Mouse (Mus musculus): Measurements from ENCODE around the gene Grik2. TPM values are rescaled to one million over a fixed set of nuclear protein-coding genes. Genes with fewer than 3 reads are reported as not detected.

Grik2 gene
- polyA plus RNA-seq, 1 experiment: not detected

DNA sequence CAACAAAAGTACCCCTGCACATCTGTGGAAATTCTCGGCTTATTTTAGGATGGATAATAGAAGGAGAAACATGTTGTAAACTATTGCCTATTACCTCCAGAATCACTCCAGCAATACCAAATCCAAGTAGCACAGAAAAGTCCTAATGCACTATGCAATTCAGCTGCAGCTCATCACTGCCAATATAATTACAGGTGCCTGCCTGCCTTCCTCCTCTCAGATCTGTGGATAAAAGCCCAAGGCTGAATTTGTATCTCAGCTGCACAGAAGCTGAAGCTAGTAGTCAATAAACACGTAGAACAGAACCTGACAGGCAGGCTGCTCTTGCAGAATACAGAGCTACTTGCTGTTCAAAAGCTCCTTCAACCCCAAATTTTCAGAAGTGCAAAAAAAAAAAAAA, 21.0 kb downstream of the Grik2 start:
- Histone ChIP-seq H3K27ac (replicated peaks; ENCODE audit: low read depth, low read length) (no peak overlapping the region), H3K4me3 (ENCODE audit: insufficient read depth, low read depth, low read length) (no peak overlapping the region), H3K4me1 (ENCODE audit: control insufficient read depth, insufficient read depth, insufficient read length, low read length) (no peaks in the 10 kb centered on the region)

- Histone ChIP-seq H3K4me3 (ENCODE audit: insufficient read depth, low read depth, low read length) (no peak overlapping the region), H3K4me1 (ENCODE audit: control insufficient read depth, insufficient read depth, insufficient read length, low read length) (no peaks in the 10 kb centered on the region), H3K27ac (replicated peaks; ENCODE audit: low read depth, low read length) (no peak overlapping the region)
Observed at GRCm38 (mm10) chr10:49762607-49763006, 26.0 kb downstream of the Grik2 start.

- no peak overlapping the region for H3K4me3 ChIP-seq (ENCODE audit: insufficient read depth, low read depth, low read length)
- no peak overlapping the region for H3K27ac ChIP-seq (replicated peaks; ENCODE audit: low read depth, low read length)
- no peaks in the 10 kb centered on the region for H3K4me1 ChIP-seq (ENCODE audit: control insufficient read depth, insufficient read depth, insufficient read length, low read length)
Observed at GRCm38 (mm10) chr10:49751769-49752168, 36.8 kb downstream of the Grik2 start.

DNA sequence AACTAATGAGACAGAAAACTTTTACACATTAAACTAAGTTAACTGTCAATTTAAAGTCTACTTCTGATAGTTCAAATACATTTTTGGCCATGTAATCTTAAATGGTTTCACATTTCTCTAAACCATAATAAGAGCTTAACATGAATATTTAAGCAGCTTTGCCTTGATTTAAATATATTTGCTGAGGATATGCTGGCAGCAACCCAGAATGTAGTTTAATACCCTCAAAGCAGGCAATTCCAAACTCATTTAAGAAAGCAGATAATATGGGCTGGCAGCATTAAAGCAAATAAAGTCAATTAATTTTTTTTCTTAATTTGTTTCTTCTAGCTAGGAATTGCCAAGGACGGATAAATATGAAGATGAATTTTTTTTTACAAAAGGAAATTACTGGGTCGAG, 56.7 kb downstream of the Grik2 start:
- H3K4me3 ChIP-seq (ENCODE audit: insufficient read depth, low read depth, low read length): no peak overlapping the region

GRCm38 (mm10) chr10:49723706-49724105, 64.9 kb downstream of the Grik2 start:
- no peak overlapping the region for H3K27ac ChIP-seq (replicated peaks; ENCODE audit: low read depth, low read length)
- no peaks in the 10 kb centered on the region for H3K4me1 ChIP-seq (ENCODE audit: control insufficient read depth, insufficient read depth, insufficient read length, low read length)
- H3K4me3 ChIP-seq (ENCODE audit: insufficient read depth, low read depth, low read length): no peak overlapping the region

More for the DNA sequence above, 56.7 kb downstream of the Grik2 start:
- Histone ChIP-seq H3K4me1 (ENCODE audit: control insufficient read depth, insufficient read depth, insufficient read length, low read length) (no peaks in the 10 kb centered on the region), H3K27ac (replicated peaks; ENCODE audit: low read depth, low read length) (no peak overlapping the region)

GRCm38 (mm10) chr10:49716856-49717255, 71.7 kb downstream of the Grik2 start:
- Histone ChIP-seq H3K4me3 (ENCODE audit: insufficient read depth, low read depth, low read length) (no peak overlapping the region), H3K27ac (replicated peaks; ENCODE audit: low read depth, low read length) (no peak overlapping the region), H3K4me1 (ENCODE audit: control insufficient read depth, insufficient read depth, insufficient read length, low read length) (no peaks in the 10 kb centered on the region)

GRCm38 (mm10) chr10:49709748-49710147, 78.8 kb downstream of the Grik2 start:
- no peak overlapping the region for H3K27ac ChIP-seq (replicated peaks; ENCODE audit: low read depth, low read length)
- H3K4me1 ChIP-seq (ENCODE audit: control insufficient read depth, insufficient read depth, insufficient read length, low read length): no peaks in the 10 kb centered on the region
- no peak overlapping the region for H3K4me3 ChIP-seq (ENCODE audit: insufficient read depth, low read depth, low read length)

DNA sequence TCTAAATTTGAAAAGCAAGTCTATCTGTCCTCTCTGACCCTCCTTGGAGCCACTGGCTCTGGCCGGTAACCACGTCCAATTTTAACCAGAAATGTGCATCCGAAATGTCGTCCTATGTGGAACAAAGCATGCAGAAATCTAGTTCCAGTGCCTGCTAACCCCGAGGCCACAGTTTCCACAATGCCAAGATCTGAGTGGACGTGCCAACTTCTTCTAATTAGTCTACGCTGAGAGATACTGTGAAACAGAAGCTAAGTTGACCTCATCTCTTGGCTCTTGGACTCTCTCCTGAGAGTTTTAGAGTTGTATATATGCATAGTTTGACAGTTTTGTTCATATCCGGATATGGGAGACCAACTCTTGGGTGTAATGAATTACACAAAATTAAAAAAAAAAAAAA, 84.1 kb downstream of the Grik2 start:
- H3K27ac ChIP-seq (replicated peaks; ENCODE audit: low read depth, low read length): no peak overlapping the region
- no peak overlapping the region for H3K4me3 ChIP-seq (ENCODE audit: insufficient read depth, low read depth, low read length)
- H3K4me1 ChIP-seq (ENCODE audit: control insufficient read depth, insufficient read depth, insufficient read length, low read length): no peaks in the 10 kb centered on the region

- H3K4me3 ChIP-seq (ENCODE audit: insufficient read depth, low read depth, low read length): no peak overlapping the region
- no peaks in the 10 kb centered on the region for H3K4me1 ChIP-seq (ENCODE audit: control insufficient read depth, insufficient read depth, insufficient read length, low read length)
- no peak overlapping the region for H3K27ac ChIP-seq (replicated peaks; ENCODE audit: low read depth, low read length)
Observed at GRCm38 (mm10) chr10:49652320-49652719, 136.2 kb downstream of the Grik2 start.

- no peak overlapping the region for H3K4me3 ChIP-seq (ENCODE audit: insufficient read depth, low read depth, low read length)
- H3K27ac ChIP-seq (replicated peaks; ENCODE audit: low read depth, low read length): no peak overlapping the region
- H3K4me1 ChIP-seq (ENCODE audit: control insufficient read depth, insufficient read depth, insufficient read length, low read length): no peaks in the 10 kb centered on the region
Observed at GRCm38 (mm10) chr10:49647116-49647515, 141.4 kb downstream of the Grik2 start.

- H3K4me3 ChIP-seq (ENCODE audit: insufficient read depth, low read depth, low read length): no peak overlapping the region
- H3K4me1 ChIP-seq (ENCODE audit: control insufficient read depth, insufficient read depth, insufficient read length, low read length): no peaks in the 10 kb centered on the region
- no peak overlapping the region for H3K27ac ChIP-seq (replicated peaks; ENCODE audit: low read depth, low read length)
Observed at GRCm38 (mm10) chr10:49639901-49640300, 148.7 kb downstream of the Grik2 start.

DNA sequence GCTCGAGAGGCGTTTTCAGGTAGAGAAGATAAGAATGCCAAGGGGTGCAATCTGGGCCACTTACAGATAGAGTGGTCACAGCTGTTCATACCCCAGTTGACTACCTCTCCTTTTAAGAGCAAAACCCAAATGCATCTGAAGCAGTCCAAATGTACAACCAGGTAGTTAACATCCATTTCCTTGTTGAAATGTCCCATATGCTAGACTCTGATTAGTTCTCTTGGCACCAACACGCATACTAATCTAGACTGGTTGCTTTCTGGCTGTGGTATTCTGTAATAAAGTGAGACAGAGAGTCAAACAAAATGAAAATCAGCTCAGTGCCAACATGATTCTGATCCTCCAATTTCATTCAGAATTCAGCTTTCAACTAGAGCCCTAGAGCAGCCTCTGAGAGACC, 164.6 kb downstream of the Grik2 start:
- Histone ChIP-seq H3K4me1 (ENCODE audit: control insufficient read depth, insufficient read depth, insufficient read length, low read length) (no peaks in the 10 kb centered on the region), H3K4me3 (ENCODE audit: insufficient read depth, low read depth, low read length) (no peak overlapping the region), H3K27ac (replicated peaks; ENCODE audit: low read depth, low read length) (no peak overlapping the region)

GRCm38 (mm10) chr10:49597652-49598051, 190.9 kb downstream of the Grik2 start:
- H3K4me3 ChIP-seq (ENCODE audit: insufficient read depth, low read depth, low read length): no peak overlapping the region
- H3K27ac ChIP-seq (replicated peaks; ENCODE audit: low read depth, low read length): no peak overlapping the region
- no peaks in the 10 kb centered on the region for H3K4me1 ChIP-seq (ENCODE audit: control insufficient read depth, insufficient read depth, insufficient read length, low read length)

DNA sequence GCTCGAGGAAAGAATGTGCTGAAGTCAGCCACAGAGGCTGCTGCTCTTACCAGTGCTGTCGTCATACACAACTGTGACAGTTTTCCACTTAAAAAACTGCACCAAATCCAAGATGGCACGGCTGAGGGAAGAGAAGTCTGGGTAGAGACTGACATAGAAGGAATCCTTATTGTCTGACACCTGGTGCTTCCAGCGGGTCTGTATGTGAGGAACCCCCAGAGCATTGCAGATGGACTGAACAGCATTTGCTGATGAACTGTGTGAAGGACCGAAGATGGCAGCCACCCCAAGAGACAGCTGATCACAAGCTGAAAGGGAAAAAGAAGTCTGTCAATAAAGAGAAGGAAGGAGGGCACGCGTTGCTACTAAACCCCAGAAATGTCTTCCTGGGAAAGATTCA, 215.1 kb downstream of the Grik2 start:
- Histone ChIP-seq H3K4me1 (ENCODE audit: control insufficient read depth, insufficient read depth, insufficient read length, low read length) (no peaks in the 10 kb centered on the region), H3K4me3 (ENCODE audit: insufficient read depth, low read depth, low read length) (no peak overlapping the region), H3K27ac (replicated peaks; ENCODE audit: low read depth, low read length) (no peak overlapping the region)

DNA sequence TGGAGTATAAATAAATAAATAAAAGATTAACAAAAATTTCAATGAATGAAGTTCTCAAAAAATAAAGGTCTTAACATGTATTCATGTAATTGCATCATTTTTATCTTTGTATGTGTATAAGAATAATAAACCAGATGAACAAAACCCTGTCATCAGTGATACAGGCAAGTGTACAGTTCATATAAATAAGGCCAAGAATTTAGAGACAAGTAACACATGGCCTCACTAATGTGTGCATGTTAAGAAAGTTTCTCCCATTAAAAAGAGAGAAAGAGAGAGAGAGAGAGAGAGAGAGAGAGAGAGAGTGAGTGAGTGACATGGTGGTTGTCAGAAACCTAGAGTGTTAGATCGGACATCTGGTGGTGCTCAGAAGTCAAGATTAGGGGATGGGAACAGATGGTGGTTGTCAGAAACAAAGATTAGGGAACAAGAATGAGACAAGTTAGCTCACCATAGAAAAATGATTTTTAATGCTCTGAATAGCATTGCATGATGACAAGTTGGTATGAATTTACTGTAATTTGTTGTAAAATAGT, 228.6 kb downstream of the Grik2 start:
- no peak overlapping the region for H3K4me3 ChIP-seq (ENCODE audit: insufficient read depth, low read depth, low read length)
- no peak overlapping the region for H3K27ac ChIP-seq (replicated peaks; ENCODE audit: low read depth, low read length)
- H3K4me1 ChIP-seq (ENCODE audit: control insufficient read depth, insufficient read depth, insufficient read length, low read length): no peaks in the 10 kb centered on the region

DNA sequence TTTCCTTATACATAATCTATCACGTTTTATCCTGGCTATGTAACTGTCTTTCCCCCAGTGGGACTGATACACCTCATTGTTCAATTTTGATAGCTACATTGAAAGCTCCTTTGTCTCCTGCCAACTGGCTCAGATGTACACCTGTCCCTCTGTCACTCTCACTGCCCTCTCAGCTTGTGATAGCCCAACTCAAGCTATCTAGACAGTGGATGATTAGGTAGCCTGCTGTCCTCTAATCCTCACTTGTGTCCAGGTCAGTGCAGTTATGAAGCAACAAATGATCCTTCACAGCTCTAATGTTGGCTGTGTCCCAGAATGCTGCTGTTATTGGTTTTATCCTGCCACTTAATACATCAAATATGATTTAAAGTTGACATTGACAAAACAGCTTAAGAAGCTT, 246.3 kb downstream of the Grik2 start:
- Histone ChIP-seq H3K4me1 (ENCODE audit: control insufficient read depth, insufficient read depth, insufficient read length, low read length) (no peaks in the 10 kb centered on the region), H3K4me3 (ENCODE audit: insufficient read depth, low read depth, low read length) (no peak overlapping the region), H3K27ac (replicated peaks; ENCODE audit: low read depth, low read length) (no peak overlapping the region)

DNA sequence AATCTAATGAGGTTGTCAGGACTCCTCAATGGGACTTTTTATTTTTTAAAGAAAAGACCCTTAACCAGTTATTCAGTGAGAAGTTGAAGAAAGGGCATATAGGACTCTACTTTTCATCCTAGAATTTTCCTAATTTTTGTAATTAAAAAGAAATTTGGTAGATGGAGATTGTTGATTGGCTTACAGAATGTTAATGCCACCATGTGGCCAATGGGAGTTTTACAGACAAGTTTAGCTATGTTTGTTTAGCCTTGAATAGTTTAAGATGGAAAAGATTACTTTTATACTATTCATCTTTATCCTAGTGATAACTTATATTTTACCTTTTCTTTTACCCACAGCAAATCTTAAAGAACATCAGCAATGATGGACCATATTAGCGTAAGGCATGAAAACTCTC, 268.8 kb downstream of the Grik2 start:
- Histone ChIP-seq H3K27ac (replicated peaks; ENCODE audit: low read depth, low read length) (no peak overlapping the region), H3K4me3 (ENCODE audit: insufficient read depth, low read depth, low read length) (no peak overlapping the region), H3K4me1 (ENCODE audit: control insufficient read depth, insufficient read depth, insufficient read length, low read length) (no peaks in the 10 kb centered on the region)

Measured in brown adipose tissue, adult 24 weeks (tissue).